Comparison of ENCODE assay signal across 14 mouse cellular contexts in the genomic region with DNA sequence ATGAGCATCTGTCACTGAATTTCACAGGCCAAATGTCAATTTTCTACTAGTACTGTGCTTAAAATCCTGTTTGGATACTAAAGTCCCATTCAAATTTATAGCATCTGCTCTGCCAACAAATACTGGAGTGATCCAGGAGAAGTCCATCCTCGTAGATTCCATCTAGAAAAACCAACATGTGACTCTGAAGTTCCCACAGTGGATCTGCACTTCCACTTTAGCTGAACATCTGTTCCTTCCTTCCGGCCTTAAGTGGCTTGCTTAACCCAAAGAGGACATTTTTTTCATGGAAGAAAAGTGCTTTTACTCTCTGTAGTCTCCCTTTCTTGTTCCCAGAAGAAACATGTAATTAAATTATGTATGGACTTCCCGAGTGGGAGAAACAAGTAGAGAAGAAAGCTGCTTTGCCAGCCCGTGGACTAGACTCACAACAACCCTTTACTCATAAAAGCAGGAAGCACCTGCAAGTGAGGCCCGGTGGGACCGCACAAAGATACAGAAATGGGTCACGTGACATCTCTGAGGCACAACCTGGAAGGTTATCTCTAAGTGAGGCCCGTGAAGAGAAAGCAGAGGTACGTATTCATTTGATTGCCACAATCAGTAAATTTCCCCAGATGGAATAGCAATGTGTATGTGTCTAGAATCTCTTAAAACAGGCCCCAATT. TPM values are rescaled to one million over a fixed set of nuclear protein-coding genes. Genes with fewer than 3 reads are reported as not detected.
DNase-seq lines count a peak whose midpoint lies in the region; ATAC-seq and TF ChIP-seq lines count a peak whose summit lies in the region.
"Had no signal": no experiment of that assay in that cellular context is flagged by ENCODE, and none has a peak within 500 bp of the region (broad histone marks: within the 10 kb centered on the region; RNA-seq: fewer than 3 reads in every experiment).

No protein-coding gene starts in this region.

- no peaks in the 10 kb centered on the region for H3K36me3 ChIP-seq in intestine, embryonic 16.5 days (ENCODE audit: control insufficient read depth, insufficient read depth, low read length)
- no peaks in the 10 kb centered on the region for H3K36me3 ChIP-seq in thymus, adult 2 months (ENCODE audit: control insufficient read depth, insufficient read depth, low read length)
- peaks cover 3% of the 10 kb centered on the region; the same call in 1 of the 2 replicates for H3K36me3 ChIP-seq in midbrain, embryonic 14.5 days (ENCODE audit: control insufficient read depth, insufficient read depth, low read length)

- intact Hi-C loops in heart, postnatal 25 days (cut with DNase I), result no loop called here

- TF ChIP-seq POLR2A in thymus, adult 2 months (IDR thresholded peaks at IDR 0.05; ENCODE audit: control insufficient read depth, extremely low read depth, insufficient read depth, low read length, poor library complexity), result no peak

- H3K9ac ChIP-seq in intestine, embryonic 16.5 days (ENCODE audit: low read depth, low read length), result no peak overlapping the region
- H3K9ac ChIP-seq in midbrain, embryonic 14.5 days (replicated peaks; ENCODE audit: low read length), result no peak overlapping the region
- H3K9ac ChIP-seq: embryonic facial prominence, embryonic 12.5 days; forebrain, embryonic 12.5 days; lung, embryonic 15.5 days; midbrain, embryonic 12.5 days had no signal

- no peaks in the 10 kb centered on the region for H3K9me3 ChIP-seq in intestine, embryonic 16.5 days (ENCODE audit: control insufficient read depth, low read length)
- no peaks in the 10 kb centered on the region for H3K9me3 ChIP-seq in midbrain, embryonic 14.5 days (ENCODE audit: control insufficient read depth, low read length)
- H3K9me3 ChIP-seq: embryonic facial prominence, embryonic 12.5 days; forebrain, embryonic 12.5 days; lung, embryonic 15.5 days; midbrain, embryonic 12.5 days had no signal

- DNase-seq in heart, adult 11 months, result peak; percentile 85
- no peak for DNase-seq in heart, postnatal 25 days (ENCODE audit: low spot score)
- DNase-seq in thymus, adult 2 months, result peak; percentile 45
- no peak for DNase-seq in midbrain, embryonic 14.5 days
- DNase-seq in layer of hippocampus, adult 18-20 months (ENCODE audit: low spot score in 2 of 2), result no peak

- 0 out of 2 replicates have a peak overlapping the region, but pooled peaks have one; percentile 2 for H3K27ac ChIP-seq in intestine, embryonic 16.5 days (ENCODE audit: low read length)
- H3K27ac ChIP-seq in thymus, adult 2 months (ENCODE audit: control insufficient read depth, insufficient read depth, low read length), result peak overlapping the region; percentile 87
- no peak overlapping the region for H3K27ac ChIP-seq in midbrain, embryonic 14.5 days (replicated peaks; ENCODE audit: low read depth, low read length)
- H3K27ac ChIP-seq: embryonic facial prominence, embryonic 12.5 days; forebrain, embryonic 12.5 days; hindbrain, postnatal 0 days; kidney, postnatal 0 days; lung, embryonic 15.5 days; midbrain, embryonic 12.5 days had no signal

- H3K4me1 ChIP-seq in intestine, embryonic 16.5 days (ENCODE audit: control insufficient read depth, insufficient read depth, low read length), result peaks cover 16% of the 10 kb centered on the region
- H3K4me1 ChIP-seq in thymus, adult 2 months (replicated peaks; ENCODE audit: control insufficient read depth, insufficient read depth, low read length), result peaks cover 15% of the 10 kb centered on the region
- H3K4me1 ChIP-seq in midbrain, embryonic 14.5 days (ENCODE audit: control insufficient read depth, insufficient read depth, low read length), result no peaks in the 10 kb centered on the region
- H3K4me1 ChIP-seq: embryonic facial prominence, embryonic 12.5 days; forebrain, embryonic 12.5 days; lung, embryonic 15.5 days; midbrain, embryonic 12.5 days had no signal

- TF ChIP-seq CTCF in thymus, adult 2 months (IDR thresholded peaks at IDR 0.05; ENCODE audit: borderline replicate concordance, control insufficient read depth, extremely low read depth, insufficient read depth, low read length, poor library complexity), result no peak

- H3K4me3 ChIP-seq in intestine, embryonic 16.5 days (ENCODE audit: low read length), result no peak overlapping the region
- no peak overlapping the region for H3K4me3 ChIP-seq in thymus, adult 2 months (ENCODE audit: control insufficient read depth, insufficient read depth, low read length)
- no peak overlapping the region for H3K4me3 ChIP-seq in midbrain, embryonic 14.5 days (replicated peaks; ENCODE audit: low read depth, low read length)
- H3K4me3 ChIP-seq: embryonic facial prominence, embryonic 12.5 days; forebrain, embryonic 12.5 days; lung, embryonic 15.5 days; midbrain, embryonic 12.5 days had no signal

- no peak overlapping the region for H3K4me2 ChIP-seq in intestine, embryonic 16.5 days (ENCODE audit: low read depth, low read length)
- no peak overlapping the region for H3K4me2 ChIP-seq in midbrain, embryonic 14.5 days (ENCODE audit: low read length)
- H3K4me2 ChIP-seq: embryonic facial prominence, embryonic 12.5 days; forebrain, embryonic 12.5 days; lung, embryonic 15.5 days; midbrain, embryonic 12.5 days had no signal

- 58% methylated on average over 9 of the region's 9 CpGs for WGBS in intestine, embryonic 16.5 days
- WGBS in thymus, adult 2 months, result 6% methylated on average over 9 of the region's 9 CpGs
- whole genome bisulfite sequencing in midbrain, embryonic 14.5 days, result 87% methylated on average over 9 of the region's 9 CpGs

- no peaks in the 10 kb centered on the region for H3K27me3 ChIP-seq in intestine, embryonic 16.5 days (replicated peaks; ENCODE audit: control insufficient read depth, insufficient read depth, low read length)
- no peaks in the 10 kb centered on the region for H3K27me3 ChIP-seq in thymus, adult 2 months (ENCODE audit: control insufficient read depth, insufficient read depth, low read length)
- no peaks in the 10 kb centered on the region for H3K27me3 ChIP-seq in midbrain, embryonic 14.5 days (ENCODE audit: control insufficient read depth, insufficient read depth, low read length)
- H3K27me3 ChIP-seq: embryonic facial prominence, embryonic 12.5 days; forebrain, embryonic 12.5 days; lung, embryonic 15.5 days; midbrain, embryonic 12.5 days had no signal

- peak; percentile 66 for ATAC-seq in CD4-positive, CD25-positive, alpha-beta regulatory T cell, adult 4 months
- ATAC-seq in intestine, embryonic 16.5 days, result peak; percentile 75
- ATAC-seq in midbrain, embryonic 14.5 days (ENCODE audit: low FRiP score, low TSS enrichment), result no peak
- no peak for ATAC-seq in cerebellum, adult (ENCODE audit: insufficient number of reproducible peaks, low FRiP score, low TSS enrichment)
- ATAC-seq: hindbrain, postnatal 0 days had no signal

RNA-seq across cellular contexts. Expression of a gene that starts 18.8 kb away (rescaled TPM):
- 10 to 100 TPM; 34.0 to 36.3 TPM for total RNA-seq in heart, postnatal 25 days (2021)
- polyA plus RNA-seq in CD4-positive, CD25-positive, alpha-beta regulatory T cell, adult 4 months (2017; shearing (Covaris generic)), result 10 to 100 TPM; 19.1 to 19.8 TPM
- 21.5 and 24.2 TPM in 2 replicates for polyA plus RNA-seq in intestine, embryonic 16.5 days (2015; fragmentation: Nextera tagmentation; extraction: Ambion mirVana)
- polyA plus RNA-seq in thymus, adult 2 months (2012; rRNA removed), result 59.7 and 71.9 TPM in 2 replicates
- polyA plus RNA-seq in midbrain, embryonic 14.5 days (2014; fragmentation: Nextera tagmentation; extraction: Ambion mirVana), result 27.6 and 32.0 TPM in 2 replicates
- total RNA-seq in layer of hippocampus, adult 18-20 months (2021), result 10 to 100 TPM; 57.6 to 61.1 TPM

Comparison
In these comparisons a context has a peak if more than half of its experiments do, and no peak if none do; other contexts are left out.
1. DNase-seq: peak in heart, adult 11 months (single experiment) and thymus, adult 2 months (single experiment); none in heart, postnatal 25 days (single experiment), midbrain, embryonic 14.5 days (single experiment) and layer of hippocampus, adult 18-20 months (0 of 2).
2. ATAC-seq: peak in CD4-positive, CD25-positive, alpha-beta regulatory T cell, adult 4 months (single experiment) and intestine, embryonic 16.5 days (single experiment); none in midbrain, embryonic 14.5 days (single experiment) and cerebellum, adult (single experiment).